Mouse (Mus musculus): ENCODE data around the gene Ticrr. TPM values are rescaled to one million over a fixed set of nuclear protein-coding genes. Genes with fewer than 3 reads are reported as not detected.

The Ticrr gene
- polyA plus RNA-seq (2012; rRNA removed): 0.05 and 0.10 TPM in 2 replicates

- no peak within 1 kb of the TSS for H3K27ac ChIP-seq (ENCODE audit: insufficient read depth, low read length)
- WGBS: 1% methylated on average over 39 of the region's 39 CpGs
- 0 out of 2 replicates have a peak, but pooled peaks cover 6% of the 10 kb centered on the region for H3K4me1 ChIP-seq (ENCODE audit: control insufficient read depth, insufficient read depth, low read length)
- H3K27me3 ChIP-seq (ENCODE audit: control insufficient read depth, insufficient read depth, low read length): no peaks in the 10 kb centered on the region
- TF ChIP-seq CTCF (IDR thresholded peaks at IDR 0.05; ENCODE audit: borderline replicate concordance, insufficient read depth, low read depth, low read length) (no peak), POLR2A (IDR thresholded peaks at IDR 0.05; ENCODE audit: borderline replicate concordance, insufficient read depth, low read length) (no peak)
- peak within 1 kb of the TSS; percentile 60 for H3K4me3 ChIP-seq (replicated peaks; ENCODE audit: insufficient read depth, low read depth, low read length)
- DNase-seq: peak; percentile 91 to 95
Measured at GRCm38 (mm10) chr7:79659578-79660290, at the start of gene Ticrr. Gene Ticrr (plus strand): TSS chr7:79660196.

- TF ChIP-seq POLR2A (IDR thresholded peaks at IDR 0.05; ENCODE audit: borderline replicate concordance, insufficient read depth, low read length): no peak
- no peak for TF ChIP-seq CTCF (IDR thresholded peaks at IDR 0.05; ENCODE audit: borderline replicate concordance, insufficient read depth, low read depth, low read length)
Measured at GRCm38 (mm10) chr7:79611901-79612300, 48.1 kb upstream of the Ticrr start.

GRCm38 (mm10) chr7:79612783-79613182 lies 47.2 kb upstream of the Ticrr start:
- 11% methylated on average over 6 of the region's 6 CpGs for WGBS
- TF ChIP-seq POLR2A (IDR thresholded peaks at IDR 0.05; ENCODE audit: borderline replicate concordance, insufficient read depth, low read length) (no peak), CTCF (IDR thresholded peaks at IDR 0.05; ENCODE audit: borderline replicate concordance, insufficient read depth, low read depth, low read length) (peak; percentile 48; the same call in 1 of the 2 replicates)
- no peaks in the 10 kb centered on the region for H3K4me1 ChIP-seq (ENCODE audit: control insufficient read depth, insufficient read depth, low read length)
- H3K27me3 ChIP-seq (ENCODE audit: control insufficient read depth, insufficient read depth, low read length): no peaks in the 10 kb centered on the region; the same call in 1 of the 2 replicates
- no peak overlapping the region for H3K27ac ChIP-seq (ENCODE audit: insufficient read depth, low read length)
- no peak overlapping the region for H3K4me3 ChIP-seq (replicated peaks; ENCODE audit: insufficient read depth, low read depth, low read length)
- DNase-seq: peak in 1 of 2 experiments; percentile 34

More at GRCm38 (mm10) chr7:79611901-79612300, 48.1 kb upstream of the Ticrr start:
- 0 out of 2 replicates have a peak, but pooled peaks cover 3% of the 10 kb centered on the region for H3K4me1 ChIP-seq (ENCODE audit: control insufficient read depth, insufficient read depth, low read length)
- no peak for DNase-seq
- no peaks in the 10 kb centered on the region for H3K27me3 ChIP-seq (ENCODE audit: control insufficient read depth, insufficient read depth, low read length)
- H3K4me3 ChIP-seq (replicated peaks; ENCODE audit: insufficient read depth, low read depth, low read length): no peak overlapping the region
- no peak overlapping the region for H3K27ac ChIP-seq (ENCODE audit: insufficient read depth, low read length)
- WGBS: 59% methylated on average over 9 of the region's 9 CpGs

GRCm38 (mm10) chr7:79613314-79613713 lies 46.7 kb upstream of the Ticrr start:
- no peak for TF ChIP-seq CTCF (IDR thresholded peaks at IDR 0.05; ENCODE audit: borderline replicate concordance, insufficient read depth, low read depth, low read length)
- no peak for TF ChIP-seq POLR2A (IDR thresholded peaks at IDR 0.05; ENCODE audit: borderline replicate concordance, insufficient read depth, low read length)
- Histone ChIP-seq H3K27ac (ENCODE audit: insufficient read depth, low read length) (no peak overlapping the region), H3K4me3 (replicated peaks; ENCODE audit: insufficient read depth, low read depth, low read length) (no peak overlapping the region), H3K4me1 (ENCODE audit: control insufficient read depth, insufficient read depth, low read length) (no peaks in the 10 kb centered on the region), H3K27me3 (ENCODE audit: control insufficient read depth, insufficient read depth, low read length) (no peaks in the 10 kb centered on the region; the same call in 1 of the 2 replicates)
- DNase-seq: no peak
- 29% methylated on average over 11 of the region's 11 CpGs for WGBS

GRCm38 (mm10) chr7:79615008-79615407 lies 45.0 kb upstream of the Ticrr start:
- TF ChIP-seq CTCF (IDR thresholded peaks at IDR 0.05; ENCODE audit: borderline replicate concordance, insufficient read depth, low read depth, low read length) (no peak), POLR2A (IDR thresholded peaks at IDR 0.05; ENCODE audit: borderline replicate concordance, insufficient read depth, low read length) (no peak)
- Histone ChIP-seq H3K4me3 (replicated peaks; ENCODE audit: insufficient read depth, low read depth, low read length) (no peak overlapping the region), H3K27ac (ENCODE audit: insufficient read depth, low read length) (no peak overlapping the region), H3K4me1 (ENCODE audit: control insufficient read depth, insufficient read depth, low read length) (no peaks in the 10 kb centered on the region), H3K27me3 (ENCODE audit: control insufficient read depth, insufficient read depth, low read length) (no peaks in the 10 kb centered on the region; the same call in 1 of the 2 replicates)
- DNase-seq: no peak
- 81% methylated on average over 4 of the region's 4 CpGs for WGBS

GRCm38 (mm10) chr7:79615941-79616340 lies 44.1 kb upstream of the Ticrr start:
- 67% methylated on average over 1 of the region's 1 CpGs for WGBS
- DNase-seq: no peak
- Histone ChIP-seq H3K27me3 (ENCODE audit: control insufficient read depth, insufficient read depth, low read length) (no peaks in the 10 kb centered on the region; the same call in 1 of the 2 replicates), H3K27ac (ENCODE audit: insufficient read depth, low read length) (no peak overlapping the region), H3K4me3 (replicated peaks; ENCODE audit: insufficient read depth, low read depth, low read length) (no peak overlapping the region), H3K4me1 (ENCODE audit: control insufficient read depth, insufficient read depth, low read length) (no peaks in the 10 kb centered on the region)
- TF ChIP-seq POLR2A (IDR thresholded peaks at IDR 0.05; ENCODE audit: borderline replicate concordance, insufficient read depth, low read length) (no peak), CTCF (IDR thresholded peaks at IDR 0.05; ENCODE audit: borderline replicate concordance, insufficient read depth, low read depth, low read length) (no peak)

- Histone ChIP-seq H3K4me3 (replicated peaks; ENCODE audit: insufficient read depth, low read depth, low read length) (no peak within 1 kb of the TSS), H3K27me3 (ENCODE audit: control insufficient read depth, insufficient read depth, low read length) (no peaks in the 10 kb centered on the region; the same call in 1 of the 2 replicates), H3K4me1 (ENCODE audit: control insufficient read depth, insufficient read depth, low read length) (no peaks in the 10 kb centered on the region), H3K27ac (ENCODE audit: insufficient read depth, low read length) (no peak within 1 kb of the TSS)
- WGBS: 9% methylated on average over 33 of the region's 33 CpGs
- DNase-seq: no peak
- TF ChIP-seq CTCF (IDR thresholded peaks at IDR 0.05; ENCODE audit: borderline replicate concordance, insufficient read depth, low read depth, low read length) (no peak), POLR2A (IDR thresholded peaks at IDR 0.05; ENCODE audit: borderline replicate concordance, insufficient read depth, low read length) (no peak)
Measured at GRCm38 (mm10) chr7:79617418-79617817, 42.6 kb upstream of the Ticrr start, which contains the start of gene Rhcg. Gene Rhcg (minus strand): TSS chr7:79617657.

- H3K27me3 ChIP-seq (ENCODE audit: control insufficient read depth, insufficient read depth, low read length): no peaks in the 10 kb centered on the region; the same call in 1 of the 2 replicates
- no peak for DNase-seq
- H3K4me1 ChIP-seq (ENCODE audit: control insufficient read depth, insufficient read depth, low read length): no peaks in the 10 kb centered on the region
- TF ChIP-seq CTCF (IDR thresholded peaks at IDR 0.05; ENCODE audit: borderline replicate concordance, insufficient read depth, low read depth, low read length) (no peak), POLR2A (IDR thresholded peaks at IDR 0.05; ENCODE audit: borderline replicate concordance, insufficient read depth, low read length) (no peak)
- 65% methylated on average over 4 of the region's 4 CpGs for WGBS
- no peak overlapping the region for H3K27ac ChIP-seq (ENCODE audit: insufficient read depth, low read length)
- H3K4me3 ChIP-seq (replicated peaks; ENCODE audit: insufficient read depth, low read depth, low read length): no peak overlapping the region
Measured at GRCm38 (mm10) chr7:79619493-79619892, 40.5 kb upstream of the Ticrr start.
